Mouse (Mus musculus) cerebellum, postnatal 10 days (tissue): ENCODE data around the gene Slc11a2.

Experiments used
- DNase-seq, 2 experiments: peaks; one replicate each; pipeline ENCODE4 v3.0.0; 2021; ENCODE audit warnings: mixed read lengths in 2 of 2

Slc11a2 gene

DNA sequence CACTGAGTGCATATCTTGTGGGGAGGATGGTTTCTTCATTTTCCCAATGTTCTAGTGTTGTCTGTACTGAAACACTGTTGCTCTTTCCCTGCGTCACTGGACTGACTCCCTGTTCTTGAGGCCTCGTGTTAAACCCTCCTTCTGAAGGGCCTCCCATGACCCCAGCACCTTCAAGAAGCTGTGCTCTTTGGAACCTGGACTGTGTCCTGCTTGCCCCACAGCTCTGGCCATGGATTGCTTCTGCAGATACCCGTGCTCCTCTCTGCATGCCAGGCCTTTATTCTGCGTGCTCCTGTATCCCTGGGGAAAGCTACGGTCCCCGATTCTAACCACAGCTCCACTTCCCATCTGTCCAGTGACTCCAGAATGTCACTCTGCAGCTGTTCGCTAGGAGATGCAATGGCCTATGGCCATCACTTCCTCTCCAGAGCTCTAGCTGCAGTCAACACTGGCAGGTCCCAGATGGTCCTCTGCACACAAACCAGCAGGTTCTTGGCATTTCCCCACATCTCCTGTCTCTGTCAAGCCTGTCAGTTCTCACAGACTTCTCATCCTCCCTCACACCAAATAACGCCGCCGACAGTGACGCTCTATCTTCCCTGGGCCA is 5.2 kb upstream of the Slc11a2 start:
- peak; percentile 93 for DNase-seq

DNA sequence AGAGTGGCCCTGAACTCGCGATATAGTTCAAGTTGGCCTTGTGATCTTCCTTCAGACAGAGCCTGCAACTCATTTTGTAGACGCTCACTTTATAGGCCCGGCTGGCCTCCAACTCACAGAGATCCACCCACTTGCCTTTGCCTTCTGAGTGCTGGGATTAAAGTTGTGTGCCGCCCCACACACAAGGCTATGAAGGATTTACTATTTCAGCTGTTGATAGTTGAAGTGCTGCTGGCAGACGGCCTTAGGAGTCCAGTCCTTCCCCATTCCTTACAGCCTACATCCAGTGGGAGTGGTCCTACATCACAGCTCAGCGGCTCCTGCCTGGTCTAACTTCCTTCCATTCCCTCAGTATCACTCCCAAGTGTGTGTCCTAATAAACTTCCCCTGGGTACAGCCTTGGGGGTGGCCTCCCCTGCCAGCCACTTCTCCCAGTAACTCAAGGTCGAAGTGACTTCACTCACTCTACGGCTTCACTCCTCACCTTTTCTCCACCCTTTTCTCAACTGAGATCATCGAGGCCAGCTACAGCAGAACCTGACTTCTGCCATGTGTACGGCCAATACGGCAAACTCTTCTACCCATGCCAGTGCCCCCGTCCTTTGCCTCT is 3.5 kb upstream of the Slc11a2 start:
- no peak for DNase-seq

DNA sequence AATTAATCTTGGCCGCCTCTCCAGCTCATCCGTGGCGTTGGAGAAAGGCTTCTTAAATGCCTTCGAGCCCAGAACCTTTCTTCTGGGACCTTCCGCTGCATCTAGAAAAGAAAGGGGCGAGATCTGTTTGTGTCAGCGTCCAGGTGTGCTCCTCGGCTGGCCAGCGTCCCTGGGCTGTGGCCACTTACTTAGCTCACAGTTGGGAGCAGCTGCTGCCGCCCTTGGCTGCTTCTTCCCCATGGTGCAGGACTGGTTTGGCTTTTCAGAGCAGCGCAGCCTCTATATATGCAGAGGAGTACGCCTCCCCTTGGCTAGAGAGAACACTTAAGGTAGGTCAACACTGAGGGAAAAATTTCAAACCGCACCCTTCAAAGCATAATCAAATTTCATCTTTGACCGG is 956 bp downstream of the Slc11a2 start:
- DNase-seq = peak; percentile 44 to 45

DNA sequence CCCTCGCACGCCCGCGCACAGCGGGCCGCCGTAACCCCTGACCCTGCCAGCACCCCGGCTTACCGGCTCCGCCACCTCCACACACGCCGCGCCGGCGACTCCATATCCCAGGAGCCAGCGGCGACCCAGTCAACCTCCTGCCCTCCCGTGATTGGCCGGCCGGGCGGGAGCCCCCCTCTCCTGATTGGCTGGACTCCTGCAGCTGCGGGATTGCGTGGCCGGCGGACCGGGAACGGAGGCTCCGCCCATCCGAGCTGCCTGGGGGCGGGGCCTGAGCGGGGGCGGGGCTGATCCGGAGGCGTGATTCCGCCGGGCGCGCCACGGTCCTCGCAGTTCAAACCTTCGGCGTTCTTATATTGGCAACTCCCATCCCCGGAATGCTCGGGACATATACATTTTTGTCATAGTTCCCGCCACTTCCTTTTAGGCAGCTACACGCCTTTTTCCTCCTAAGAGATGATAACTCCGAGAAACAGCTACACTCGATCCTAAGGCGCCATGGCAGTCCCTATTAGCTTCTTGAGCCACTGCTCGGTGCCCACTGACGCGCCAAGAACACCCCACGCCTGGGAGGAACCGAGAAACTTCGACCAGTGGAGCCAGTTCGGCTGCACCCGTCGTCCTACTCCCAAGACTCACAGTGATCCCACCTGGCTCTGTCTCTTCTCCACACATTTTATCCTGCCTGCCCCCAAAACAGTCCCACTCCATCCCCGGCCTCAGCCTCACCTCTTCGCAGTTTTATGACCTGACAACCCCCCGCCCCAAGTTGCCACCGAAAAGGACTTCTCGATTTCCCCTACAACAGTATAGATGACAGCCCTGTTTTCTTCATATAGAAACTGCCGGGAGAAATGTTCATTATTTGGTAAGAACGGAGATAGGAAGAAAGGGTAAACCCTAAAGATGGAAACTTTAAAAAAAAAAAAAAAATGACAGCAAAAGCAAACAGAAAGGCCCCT is 1.7 kb downstream of the Slc11a2 start:
- DNase-seq = peak; percentile 98 to 99

DNA sequence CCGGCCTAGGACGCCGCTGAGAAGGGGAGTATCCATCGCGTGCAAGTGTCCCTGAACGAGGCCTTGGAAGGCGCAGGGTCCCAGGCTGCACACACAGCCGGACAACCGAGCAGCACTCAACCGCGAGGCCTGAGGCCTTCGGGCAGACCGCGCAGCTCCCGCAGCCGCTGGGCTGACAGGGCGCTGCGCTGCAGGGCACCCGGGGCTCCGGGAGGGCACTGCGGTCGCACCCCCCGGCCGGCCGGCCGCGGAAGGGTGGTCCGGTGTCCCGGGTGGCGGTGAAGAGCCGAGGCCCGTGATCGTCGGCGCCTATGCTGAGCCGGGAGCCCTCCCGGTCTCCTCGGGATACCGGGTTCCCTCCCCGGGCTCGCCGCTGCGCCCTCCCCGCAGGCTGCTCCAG is 2.4 kb downstream of the Slc11a2 start:
- DNase-seq = no peak

DNA sequence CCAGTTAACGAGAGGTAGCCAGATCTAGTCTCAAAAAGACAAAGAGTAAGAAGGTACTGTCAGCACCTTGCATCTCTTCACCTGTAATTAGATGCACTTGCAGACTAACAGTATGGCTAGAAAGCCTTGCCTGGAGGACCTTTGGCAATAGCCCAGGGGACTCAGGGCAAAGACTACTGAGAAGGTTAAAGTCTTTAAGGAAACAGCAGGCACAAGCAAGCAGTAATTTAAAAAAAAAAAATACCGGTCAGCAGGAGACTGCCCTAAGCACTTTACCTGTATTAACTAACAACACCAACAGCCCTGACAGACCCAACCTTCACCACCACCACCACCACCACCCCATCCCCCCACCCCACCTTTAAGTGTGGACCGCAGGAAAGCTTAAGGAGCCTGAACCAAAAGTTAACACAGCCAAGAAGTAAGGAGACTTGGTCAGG is 3.1 kb downstream of the Slc11a2 start, which contains the start of gene Gm5475:
Gm5475 (plus strand) TSS at position 390 of the 440 bp plus-strand sequence.
- DNase-seq = peak; percentile 22 to 26

DNA sequence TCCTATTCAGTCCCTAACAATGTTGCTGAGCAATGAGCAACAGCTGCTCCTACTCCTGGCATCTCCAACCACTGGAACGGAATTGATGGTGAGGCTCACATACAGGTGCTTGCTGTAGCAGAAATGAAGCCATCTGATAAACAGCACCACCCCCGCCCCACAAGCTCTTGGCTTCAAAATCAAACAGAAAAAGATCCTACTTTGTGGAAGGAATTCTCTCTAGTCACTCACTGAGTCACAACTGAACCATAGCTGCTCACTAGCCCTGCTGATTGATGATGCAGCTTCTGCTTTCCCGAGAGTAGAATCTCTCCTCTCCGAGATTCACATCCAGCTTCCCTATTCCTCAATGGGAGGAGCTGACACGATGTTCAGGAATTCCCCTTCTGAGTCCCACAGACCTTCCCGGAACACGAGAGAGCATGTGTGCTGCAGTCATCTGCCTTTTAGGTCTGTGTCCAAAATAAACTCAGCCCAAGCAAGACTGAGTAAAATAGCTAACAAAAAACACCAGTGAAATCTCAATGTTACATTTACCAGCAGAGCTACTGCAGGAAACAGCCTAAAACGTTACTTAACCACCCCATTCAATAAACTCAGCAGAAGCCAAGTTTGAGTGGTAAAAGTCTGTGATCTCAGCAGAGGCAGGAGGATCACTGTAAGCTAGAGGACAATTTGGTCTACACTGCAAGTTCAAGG is 3.7 kb downstream of the Slc11a2 start:
- DNase-seq = no peak

DNA sequence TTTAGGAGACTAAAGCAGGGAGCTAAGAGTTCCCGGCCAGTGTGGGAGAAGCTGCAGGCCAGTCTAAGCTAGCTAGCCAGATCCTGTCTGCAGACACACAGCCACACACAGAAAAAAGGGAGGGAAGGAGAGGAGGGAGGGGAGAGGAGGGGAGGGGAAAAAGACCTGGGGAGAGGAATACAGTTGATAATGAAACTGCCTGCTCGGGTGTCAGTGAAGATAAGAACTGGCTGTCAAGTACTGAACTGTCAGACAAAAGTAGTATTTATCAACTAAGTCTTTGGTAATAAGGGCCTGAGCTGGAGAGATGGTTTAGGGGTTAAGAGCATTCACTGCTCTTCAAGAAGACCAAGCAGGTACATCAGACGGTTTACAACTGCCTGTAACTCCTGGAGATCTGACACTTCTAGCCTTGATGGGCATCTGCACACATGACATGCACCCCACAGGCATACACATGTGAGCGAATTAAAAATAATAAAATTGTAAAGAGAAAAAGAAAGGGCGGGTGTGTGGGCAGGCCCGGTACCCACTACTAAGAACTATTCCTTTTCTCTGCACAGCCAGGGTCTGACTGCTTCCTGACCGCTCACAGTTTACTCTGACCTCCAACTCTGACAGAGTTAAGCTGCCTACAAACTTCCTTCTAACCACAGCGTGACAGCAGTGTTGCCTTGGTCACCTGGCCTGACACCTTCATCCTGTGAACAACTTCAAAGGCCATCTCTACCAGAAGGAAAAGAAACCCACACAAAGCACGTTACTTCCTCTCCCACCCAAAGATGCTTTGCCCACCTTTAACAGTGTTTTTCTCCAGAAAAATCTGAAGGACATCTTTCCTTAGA is 4.7 kb downstream of the Slc11a2 start:
- no peak for DNase-seq

DNA sequence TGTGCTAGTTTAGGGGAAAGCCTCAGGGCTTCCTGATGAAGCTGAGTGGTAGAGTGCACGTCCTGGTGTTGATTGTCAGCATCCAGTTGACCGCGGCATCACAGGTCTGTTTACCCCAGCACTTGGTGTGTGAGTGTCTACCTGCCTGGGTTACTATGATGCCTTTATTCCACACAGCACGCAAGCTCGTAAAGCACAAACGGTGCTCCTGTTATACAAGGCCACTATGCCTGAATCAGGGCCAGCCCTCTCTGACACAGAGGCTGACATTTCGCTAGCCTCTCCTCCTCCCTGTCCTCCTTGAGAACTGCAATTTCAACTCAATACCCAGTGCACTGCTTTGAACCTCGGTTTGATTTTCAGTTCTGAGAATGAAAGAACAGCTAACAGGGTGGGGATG is 5.6 kb downstream of the Slc11a2 start:
- DNase-seq = no peak

DNA sequence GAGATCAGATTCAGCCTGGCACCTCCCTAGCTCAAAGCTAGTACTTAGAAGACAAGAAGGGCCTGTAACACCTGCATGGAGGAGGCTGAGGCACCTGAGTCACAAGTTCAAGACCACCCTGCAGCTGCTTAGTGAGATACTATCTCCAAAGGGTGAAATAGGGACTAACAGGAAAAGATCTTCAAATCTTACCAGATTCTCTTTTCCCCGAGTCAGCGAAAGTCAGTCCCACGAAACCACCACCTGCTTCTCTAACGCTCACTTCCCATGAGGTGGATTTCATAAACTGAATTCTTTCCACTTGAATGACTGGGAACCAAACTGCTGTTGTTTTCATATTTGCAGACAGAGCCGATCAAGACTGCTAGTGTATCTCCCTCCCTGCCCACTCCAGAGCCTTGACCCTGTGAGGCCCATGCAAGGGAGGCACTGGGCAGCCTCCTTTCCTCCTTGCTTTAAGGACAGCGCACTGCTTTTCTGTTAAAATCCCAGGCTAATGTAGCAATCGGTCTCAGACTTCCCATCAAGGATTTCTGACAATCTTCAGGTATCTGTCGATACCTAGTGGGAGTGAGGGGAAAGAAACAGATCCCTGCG is 6.9 kb downstream of the Slc11a2 start:
- no peak for DNase-seq

DNA sequence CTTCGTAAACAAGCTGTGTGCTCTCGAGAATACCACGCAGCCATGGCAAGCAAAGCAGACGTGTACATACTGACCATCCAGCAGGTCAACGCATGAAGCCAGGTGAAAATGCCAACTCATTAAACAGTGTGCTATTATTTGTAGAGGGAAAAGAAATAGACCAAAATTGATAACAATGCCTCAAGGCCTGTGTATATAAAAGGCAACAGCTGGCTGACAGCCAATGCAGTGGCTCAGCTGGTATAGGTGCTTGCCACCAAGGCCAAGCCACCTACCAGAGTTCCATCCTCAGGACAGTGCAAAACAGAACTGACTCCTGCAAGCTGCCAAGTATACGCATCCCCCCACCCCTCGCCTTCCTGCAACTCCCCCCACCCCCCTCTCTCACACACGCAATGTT is 9.2 kb downstream of the Slc11a2 start:
- DNase-seq = peak; percentile 19 to 28

DNA sequence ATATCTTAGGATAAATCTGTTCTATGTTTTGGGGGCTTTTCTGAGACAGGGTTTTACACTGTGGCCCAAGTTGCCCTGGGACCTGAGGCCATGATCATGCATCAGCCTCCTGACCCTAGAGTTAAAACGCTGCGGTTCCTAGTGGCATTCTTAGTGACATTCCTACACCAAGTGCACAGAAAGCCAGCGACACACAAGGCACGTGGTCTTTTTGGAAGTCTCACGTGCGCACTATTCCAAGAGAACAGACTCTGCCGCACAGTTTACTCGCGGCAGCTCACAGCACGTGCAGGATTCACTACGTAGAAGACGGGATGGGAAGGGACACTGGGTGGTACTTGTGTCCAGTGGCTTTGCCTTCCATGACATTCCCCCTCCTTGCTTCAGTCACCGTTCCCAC is 9.9 kb downstream of the Slc11a2 start:
- DNase-seq = no peak

DNA sequence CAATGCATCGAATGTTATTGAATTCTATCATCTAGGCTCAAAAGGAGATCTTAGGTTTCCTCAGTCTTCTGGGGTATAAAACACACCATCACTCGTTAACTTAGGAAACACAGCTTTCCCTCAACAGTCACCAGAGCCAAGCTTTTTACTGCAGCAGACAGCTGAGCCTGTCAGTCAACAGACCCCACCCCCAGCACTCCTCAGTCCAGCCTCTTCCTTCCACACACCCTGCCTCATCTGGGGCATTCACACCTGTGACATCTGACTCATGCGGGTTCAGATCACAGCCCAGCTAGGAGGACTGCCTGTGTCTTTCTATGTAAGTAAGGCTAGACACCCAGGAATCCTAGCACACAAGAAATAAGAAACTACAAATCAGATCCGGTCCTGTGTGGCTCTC is 10.9 kb downstream of the Slc11a2 start:
- DNase-seq = no peak

DNA sequence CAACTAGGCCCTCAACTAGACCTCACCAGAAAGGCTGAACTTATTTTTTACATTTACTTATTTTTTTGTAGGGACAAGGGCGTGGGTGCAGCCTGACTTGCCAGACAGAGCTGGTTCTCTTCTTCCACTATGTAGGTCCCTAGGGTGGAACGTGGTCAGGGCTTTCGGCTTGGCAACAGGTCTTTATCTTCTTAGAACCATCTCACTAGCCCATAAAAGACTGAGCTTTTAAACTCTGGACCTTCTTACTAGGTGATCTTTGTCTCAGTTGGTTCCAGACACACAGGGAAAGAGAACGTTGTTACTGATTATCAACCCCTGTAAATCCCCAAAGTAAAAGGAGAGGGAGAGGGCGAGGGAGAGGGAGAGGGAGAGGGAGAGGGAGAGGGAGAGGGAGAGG is 11.6 kb downstream of the Slc11a2 start:
- DNase-seq = no peak

DNA sequence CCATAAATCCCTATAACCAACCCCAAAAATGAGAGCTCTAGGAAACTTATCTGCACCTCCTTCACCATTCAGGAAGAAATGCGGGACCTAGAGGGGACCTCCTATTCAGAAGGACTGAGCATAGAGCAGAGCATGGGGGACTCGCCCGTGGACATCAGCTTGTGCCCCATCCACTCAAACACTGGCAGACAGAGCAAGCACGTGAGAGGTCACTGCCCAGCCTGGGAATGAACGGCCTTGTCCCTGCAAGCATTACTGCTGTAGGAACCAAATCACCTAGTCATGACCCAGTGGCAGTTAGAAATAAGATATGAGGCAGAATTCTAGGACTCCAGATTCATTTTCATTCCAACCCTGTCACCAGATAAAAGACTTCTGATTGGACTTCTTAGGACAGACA is 13.1 kb downstream of the Slc11a2 start:
- DNase-seq = no peak

DNA sequence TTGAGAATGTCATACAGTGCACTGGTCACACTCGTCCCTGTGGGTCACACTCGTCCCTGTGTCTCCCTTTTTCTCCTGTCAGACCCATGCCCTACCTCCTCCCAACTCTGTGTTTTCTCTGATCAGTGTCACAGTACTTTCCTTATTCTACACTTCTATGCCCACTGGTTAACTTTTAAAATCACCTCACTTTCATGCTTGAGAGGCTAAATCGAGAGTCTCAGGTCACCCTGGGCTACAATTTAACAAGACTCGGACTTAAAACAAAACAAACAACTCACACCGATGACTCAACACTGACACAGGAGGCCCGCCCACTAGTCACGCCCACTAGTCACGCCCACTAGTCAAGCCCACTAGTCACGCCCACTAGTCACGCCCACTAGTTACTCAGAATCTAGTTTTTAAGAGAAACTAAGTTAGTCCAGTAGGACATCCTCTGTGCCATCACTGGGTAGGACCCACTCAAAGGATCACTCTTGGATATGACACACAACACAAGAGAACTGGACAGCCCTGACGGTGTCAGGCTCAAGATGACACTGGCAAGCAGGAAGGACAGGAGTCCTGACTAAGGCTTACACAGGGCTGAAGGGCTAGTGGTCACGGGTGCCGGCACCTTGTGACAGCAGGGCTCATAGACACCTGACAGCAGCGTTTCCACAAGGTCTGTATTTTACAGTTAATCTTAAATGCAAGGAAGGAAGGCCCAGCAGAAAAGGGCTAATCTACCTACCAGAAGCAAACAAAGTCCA is 13.8 kb downstream of the Slc11a2 start:
- DNase-seq = no peak

DNA sequence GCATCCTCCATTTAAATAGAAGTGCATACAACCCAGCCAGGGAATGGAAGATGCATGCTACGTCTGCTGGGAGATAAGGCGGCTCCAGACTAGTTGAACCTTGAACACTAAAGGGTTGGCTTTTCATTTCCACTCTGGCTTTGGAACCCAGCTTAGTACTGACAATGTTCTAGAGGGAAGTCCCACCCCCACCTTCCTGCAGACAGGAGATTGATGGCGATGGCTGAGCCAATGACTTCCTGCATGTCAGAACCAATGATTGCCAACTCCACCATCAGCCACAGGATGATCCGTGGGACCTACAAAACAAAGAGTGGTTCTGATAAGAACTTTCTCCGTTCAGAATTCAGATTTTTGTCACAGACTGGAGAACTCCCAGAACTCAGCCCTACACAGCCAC is 18.8 kb downstream of the Slc11a2 start:
- DNase-seq = no peak

DNA sequence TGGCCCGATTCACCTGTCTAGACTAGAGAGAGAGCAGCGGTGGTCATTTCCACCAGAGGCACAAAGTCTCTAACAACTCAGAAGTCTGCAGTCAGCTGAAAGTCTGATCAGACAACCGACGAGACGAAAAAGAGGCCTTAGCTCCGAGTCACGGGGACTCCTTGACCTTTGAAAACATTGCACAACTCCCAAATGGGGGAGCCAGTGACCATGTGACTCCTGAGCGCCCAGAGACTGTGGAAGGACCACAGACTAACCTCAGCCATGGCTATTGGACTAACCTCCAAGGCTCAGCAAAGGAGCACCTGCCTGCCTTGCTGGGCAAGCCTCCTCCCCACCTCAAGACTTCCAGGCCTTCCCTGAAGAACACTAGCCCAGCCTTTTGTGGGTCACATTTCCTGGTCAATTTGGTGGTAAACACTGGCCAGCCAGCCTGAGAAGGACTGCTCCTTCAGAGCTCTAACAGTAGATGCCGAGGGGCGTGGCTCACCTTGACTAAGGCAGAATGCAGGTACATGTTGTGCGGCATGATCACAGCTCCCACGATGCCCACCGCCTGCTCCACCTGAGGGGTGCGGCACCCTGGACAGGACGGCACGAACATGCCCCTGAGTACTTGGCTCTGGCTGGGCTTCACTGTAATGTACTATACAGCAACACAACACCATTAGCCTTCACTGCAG is 21.4 kb downstream of the Slc11a2 start:
- DNase-seq = no peak

DNA sequence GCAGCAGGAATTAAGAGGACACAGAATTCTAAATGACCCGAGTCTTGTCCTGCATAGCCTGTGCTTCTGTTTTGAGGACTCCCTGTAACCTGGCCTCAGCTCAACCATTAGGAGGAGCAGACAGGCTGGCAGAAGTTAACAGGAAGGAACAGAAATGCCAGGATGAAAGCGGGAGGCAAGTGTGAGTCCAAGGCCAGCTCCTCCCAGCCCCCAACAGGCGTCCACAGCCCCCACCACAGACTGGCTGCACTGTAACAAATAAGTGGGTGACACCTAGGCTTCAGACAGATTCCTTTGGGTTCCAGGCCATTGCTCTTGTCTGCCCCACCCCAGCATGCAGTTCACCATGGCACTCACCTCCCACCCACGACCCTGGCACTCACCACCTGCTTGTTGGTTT is 22.1 kb downstream of the Slc11a2 start:
- DNase-seq = no peak

DNA sequence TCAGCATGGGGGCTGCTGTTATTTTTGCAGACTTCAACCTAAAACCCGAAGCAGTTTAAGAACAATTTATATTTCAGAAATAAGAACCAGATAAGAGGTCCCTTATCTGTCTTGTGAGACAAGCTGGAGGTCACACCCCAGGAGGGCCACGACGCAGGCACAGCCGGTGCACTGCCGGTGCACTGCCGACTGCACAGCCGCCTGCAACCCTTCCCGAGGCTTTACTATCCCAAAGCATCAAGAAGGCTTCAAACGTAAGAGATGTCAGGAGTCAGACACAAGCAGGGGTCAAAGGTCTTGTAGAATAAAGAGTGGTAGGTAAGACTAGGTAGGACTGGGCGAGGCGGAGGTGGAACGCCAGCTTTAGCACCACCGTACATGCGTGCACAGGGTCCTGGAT is 22.5 kb downstream of the Slc11a2 start:
- DNase-seq = no peak
